Mouse (Mus musculus): ENCODE results near the gene 4930412O13Rik.

4930412O13Rik gene

GRCm38 (mm10) chr2:9903854-9904560 lies 23.0 kb downstream of the 4930412O13Rik start:
- no peak for DNase-seq

DNA sequence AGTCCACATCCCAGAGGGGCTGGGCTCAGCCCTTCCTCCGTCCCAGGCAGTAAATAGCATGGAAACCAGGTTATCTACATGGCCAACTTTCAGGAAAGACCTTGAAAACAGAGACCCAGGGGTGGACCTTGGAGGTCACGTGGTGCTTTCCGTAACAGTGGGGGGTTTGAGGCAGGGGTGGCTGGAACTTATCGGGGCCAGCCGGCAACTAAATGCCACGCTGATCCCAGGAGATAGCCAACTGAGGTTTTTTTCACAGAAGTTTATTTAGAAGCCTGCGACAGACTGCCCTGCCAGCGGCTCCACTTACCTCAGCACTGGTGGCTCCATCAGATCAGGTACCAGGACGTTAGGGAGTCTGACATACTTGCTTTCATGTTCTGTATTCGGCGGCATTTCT lies 24.9 kb downstream of the 4930412O13Rik start:
- DNase-seq: no peak

DNA sequence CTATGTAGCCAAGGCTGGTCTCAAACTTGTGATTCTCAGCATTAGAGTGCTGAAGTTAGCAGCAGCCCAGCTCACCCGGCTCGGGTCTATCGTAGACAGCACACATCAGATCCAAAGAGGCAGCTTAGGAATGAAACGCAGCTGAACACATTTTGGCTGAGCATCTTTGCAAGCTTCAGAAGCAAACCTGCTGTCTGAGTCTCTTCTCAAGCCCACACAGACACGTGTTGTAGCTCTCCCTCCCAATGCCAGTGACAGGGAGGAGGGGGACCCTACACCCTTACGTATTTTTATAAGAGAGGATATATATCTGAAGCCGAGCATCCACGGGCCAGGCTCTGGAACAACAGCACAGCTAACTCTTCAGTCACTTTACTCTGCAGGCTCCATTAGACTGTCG lies 36.5 kb downstream of the 4930412O13Rik start:
- DNase-seq: no peak

- DNase-seq: no peak
These were observed 37.8 kb downstream of the 4930412O13Rik start for GRCm38 (mm10) chr2:9918691-9919471.

- DNase-seq: no peak
These were observed 45.3 kb downstream of the 4930412O13Rik start for GRCm38 (mm10) chr2:9926194-9926904.

DNA sequence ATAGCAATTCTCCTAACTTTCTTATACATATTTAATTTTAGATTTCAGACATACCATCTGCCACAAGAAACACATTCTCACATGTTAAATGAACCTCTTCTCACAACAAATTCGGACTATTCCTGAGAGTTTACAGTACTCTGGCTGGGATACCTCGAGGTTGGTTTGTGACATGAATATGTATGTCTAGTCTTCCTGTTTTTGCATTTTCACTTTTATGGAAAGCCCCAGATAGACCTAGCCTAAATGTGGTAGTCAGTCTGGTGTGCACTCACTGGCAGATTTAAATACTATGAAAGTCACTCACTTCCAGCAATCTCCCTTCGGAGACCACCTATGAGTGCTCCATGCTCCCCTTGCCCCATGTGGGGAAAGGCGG lies 45.8 kb downstream of the 4930412O13Rik start:
- DNase-seq: no peak

All from cerebellum, postnatal 14 days (tissue).